Mouse (Mus musculus): ENCODE measurements around the gene Prkra. TPM values are rescaled to one million over a fixed set of nuclear protein-coding genes. Genes with fewer than 3 reads are reported as not detected.
"Not testable (repeated sequence)": the region's sequence is repeated elsewhere in the genome, so short reads cannot be mapped to it uniquely, and the experiment has no call there.

Prkra gene
- polyA plus RNA-seq, 1 experiment = 17.0 TPM

DNA sequence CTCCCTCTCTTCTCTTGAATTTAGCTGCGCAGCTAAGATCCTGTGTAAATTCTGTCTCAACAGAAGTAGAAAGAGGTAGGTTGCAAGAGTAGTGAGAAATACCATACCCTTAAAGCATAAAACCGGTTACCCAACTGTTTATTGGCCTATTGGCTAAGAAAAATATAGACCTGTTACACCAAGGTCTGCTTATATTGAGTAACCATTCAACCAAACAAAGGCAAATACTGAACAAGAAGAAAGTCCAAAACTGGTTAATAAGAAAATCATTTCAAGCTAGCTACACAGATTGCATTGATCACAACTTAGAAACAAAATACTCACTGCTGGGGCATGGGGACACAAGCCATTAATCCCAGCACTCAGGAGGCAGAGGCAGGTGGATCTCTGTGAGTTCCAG, 8.2 kb downstream of the Prkra start:
- H3K36me3 ChIP-seq (ENCODE audit: control insufficient read depth, insufficient read depth, low read length) = peaks cover 1% of the 10 kb centered on the region
- H3K4me3 ChIP-seq (ENCODE audit: insufficient read depth, low read depth, low read length) = no peak overlapping the region
- WGBS = 92% methylated on average over 2 of the region's 2 CpGs
- no peak for DNase-seq
- H3K4me1 ChIP-seq (ENCODE audit: control insufficient read depth, insufficient read depth, low read length) = no peaks in the 10 kb centered on the region
- no peak overlapping the region for H3K27ac ChIP-seq (ENCODE audit: insufficient read depth, low read depth, low read length)
- TF ChIP-seq POLR2A (IDR thresholded peaks at IDR 0.05; ENCODE audit: low read depth, low read length) (no peak), CTCF (conservative IDR thresholded peaks at IDR 0.05; ENCODE audit: insufficient read depth, insufficient read length, low read depth, low read length) (no peak)
- H3K27me3 ChIP-seq (replicated peaks; ENCODE audit: control insufficient read depth, insufficient read depth, low read length) = no peaks in the 10 kb centered on the region

DNA sequence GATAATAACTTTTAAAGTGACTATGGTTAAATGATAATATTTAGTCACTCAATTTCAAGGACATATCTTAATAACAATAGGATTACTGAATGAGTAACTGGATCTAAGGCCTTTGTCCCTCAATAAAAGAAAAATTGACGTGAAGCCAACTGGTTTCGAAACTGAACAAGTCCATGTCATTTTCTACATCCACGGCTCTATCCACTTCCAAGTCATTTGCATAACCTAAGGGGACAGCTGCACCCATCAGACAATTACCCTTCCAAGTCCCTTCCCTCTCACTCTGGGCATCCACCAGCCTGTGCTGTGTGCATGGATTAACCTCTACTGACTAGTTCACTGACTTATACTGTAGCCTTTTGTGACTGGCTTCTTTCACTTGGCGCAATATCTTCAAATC, 16.2 kb downstream of the Prkra start:
- Histone ChIP-seq H3K36me3 (ENCODE audit: control insufficient read depth, insufficient read depth, low read length) (peaks cover 2% of the 10 kb centered on the region), H3K4me3 (ENCODE audit: insufficient read depth, low read depth, low read length) (no peak overlapping the region), H3K27me3 (replicated peaks; ENCODE audit: control insufficient read depth, insufficient read depth, low read length) (no peaks in the 10 kb centered on the region), H3K27ac (ENCODE audit: insufficient read depth, low read depth, low read length) (no peak overlapping the region), H3K4me1 (ENCODE audit: control insufficient read depth, insufficient read depth, low read length) (no peaks in the 10 kb centered on the region)
- WGBS = 85% methylated on average over 4 of the region's 4 CpGs
- DNase-seq = peak; percentile 14
- TF ChIP-seq CTCF (conservative IDR thresholded peaks at IDR 0.05; ENCODE audit: insufficient read depth, insufficient read length, low read depth, low read length) = no peak
- TF ChIP-seq POLR2A (IDR thresholded peaks at IDR 0.05; ENCODE audit: low read depth, low read length) = no peak

DNA sequence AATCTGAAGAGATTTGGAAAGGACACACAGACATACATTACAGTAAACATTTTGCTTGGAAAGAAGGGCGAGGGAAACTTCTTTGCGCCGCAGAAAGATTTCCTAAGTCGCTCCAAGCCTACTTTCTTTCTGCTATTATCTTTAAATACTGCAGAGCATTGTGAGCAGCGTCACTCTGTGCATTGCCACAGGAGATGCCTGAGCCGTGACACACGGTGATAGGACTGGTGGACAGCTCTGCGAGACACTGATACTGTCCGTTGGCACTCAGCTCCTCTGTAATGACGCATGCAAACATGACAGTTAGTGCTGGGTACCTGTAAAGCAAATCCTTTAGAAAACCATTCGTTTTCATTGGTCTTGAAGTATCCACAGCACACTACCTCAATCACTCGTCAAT, 17.5 kb downstream of the Prkra start:
- DNase-seq = no peak
- H3K27me3 ChIP-seq (replicated peaks; ENCODE audit: control insufficient read depth, insufficient read depth, low read length) = no peaks in the 10 kb centered on the region
- peaks cover 2% of the 10 kb centered on the region; the same call in 1 of the 2 replicates for H3K36me3 ChIP-seq (ENCODE audit: control insufficient read depth, insufficient read depth, low read length)
- no peaks in the 10 kb centered on the region for H3K4me1 ChIP-seq (ENCODE audit: control insufficient read depth, insufficient read depth, low read length)
- no peak overlapping the region for H3K4me3 ChIP-seq (ENCODE audit: insufficient read depth, low read depth, low read length)
- TF ChIP-seq POLR2A (IDR thresholded peaks at IDR 0.05; ENCODE audit: low read depth, low read length) (no peak), CTCF (conservative IDR thresholded peaks at IDR 0.05; ENCODE audit: insufficient read depth, insufficient read length, low read depth, low read length) (no peak)
- WGBS = 96% methylated on average over 12 of the region's 12 CpGs
- no peak overlapping the region for H3K27ac ChIP-seq (ENCODE audit: insufficient read depth, low read depth, low read length)

- H3K4me3 ChIP-seq (ENCODE audit: insufficient read depth, low read depth, low read length); H3K27ac ChIP-seq (ENCODE audit: insufficient read depth, low read depth, low read length); H3K27me3 ChIP-seq (replicated peaks; ENCODE audit: control insufficient read depth, insufficient read depth, low read length); H3K36me3 ChIP-seq (ENCODE audit: control insufficient read depth, insufficient read depth, low read length); DNase-seq; H3K4me1 ChIP-seq (ENCODE audit: control insufficient read depth, insufficient read depth, low read length): not testable (repeated sequence)
- 95% methylated on average over 2 of the region's 2 CpGs for WGBS
These were observed 25.5 kb downstream of the Prkra start for GRCm38 (mm10) chr2:76622316-76622715.

- Histone ChIP-seq H3K36me3 (ENCODE audit: control insufficient read depth, insufficient read depth, low read length) (0 out of 2 replicates have a peak, but pooled peaks cover 2% of the 10 kb centered on the region), H3K4me3 (ENCODE audit: insufficient read depth, low read depth, low read length) (no peak overlapping the region), H3K27me3 (replicated peaks; ENCODE audit: control insufficient read depth, insufficient read depth, low read length) (no peaks in the 10 kb centered on the region), H3K4me1 (ENCODE audit: control insufficient read depth, insufficient read depth, low read length) (no peaks in the 10 kb centered on the region), H3K27ac (ENCODE audit: insufficient read depth, low read depth, low read length) (no peak overlapping the region)
- no peak for TF ChIP-seq CTCF (conservative IDR thresholded peaks at IDR 0.05; ENCODE audit: insufficient read depth, insufficient read length, low read depth, low read length)
- no peak for TF ChIP-seq POLR2A (IDR thresholded peaks at IDR 0.05; ENCODE audit: low read depth, low read length)
- DNase-seq = peak; percentile 9
- 24% methylated on average over 1 of the region's 1 CpGs for WGBS
These were observed 26.1 kb downstream of the Prkra start for GRCm38 (mm10) chr2:76621724-76622123.

GRCm38 (mm10) chr2:76620188-76620587, 27.6 kb downstream of the Prkra start:
- no peak overlapping the region for H3K4me3 ChIP-seq (ENCODE audit: insufficient read depth, low read depth, low read length)
- 62% methylated on average over 5 of the region's 5 CpGs for WGBS
- TF ChIP-seq POLR2A (IDR thresholded peaks at IDR 0.05; ENCODE audit: low read depth, low read length) (no peak), CTCF (conservative IDR thresholded peaks at IDR 0.05; ENCODE audit: insufficient read depth, insufficient read length, low read depth, low read length) (no peak)
- no peaks in the 10 kb centered on the region for H3K4me1 ChIP-seq (ENCODE audit: control insufficient read depth, insufficient read depth, low read length)
- no peak overlapping the region for H3K27ac ChIP-seq (ENCODE audit: insufficient read depth, low read depth, low read length)
- H3K27me3 ChIP-seq (replicated peaks; ENCODE audit: control insufficient read depth, insufficient read depth, low read length) = no peaks in the 10 kb centered on the region
- H3K36me3 ChIP-seq (ENCODE audit: control insufficient read depth, insufficient read depth, low read length) = 0 out of 2 replicates have a peak, but pooled peaks cover 1% of the 10 kb centered on the region
- no peak for DNase-seq

GRCm38 (mm10) chr2:76618078-76618477, 29.7 kb downstream of the Prkra start:
- WGBS = 16% methylated on average over 1 of the region's 1 CpGs
- no peak overlapping the region for H3K27ac ChIP-seq (ENCODE audit: insufficient read depth, low read depth, low read length)
- H3K36me3 ChIP-seq (ENCODE audit: control insufficient read depth, insufficient read depth, low read length) = no peaks in the 10 kb centered on the region
- no peaks in the 10 kb centered on the region for H3K27me3 ChIP-seq (replicated peaks; ENCODE audit: control insufficient read depth, insufficient read depth, low read length)
- peak; percentile 42 for DNase-seq
- no peaks in the 10 kb centered on the region for H3K4me1 ChIP-seq (ENCODE audit: control insufficient read depth, insufficient read depth, low read length)
- TF ChIP-seq CTCF (conservative IDR thresholded peaks at IDR 0.05; ENCODE audit: insufficient read depth, insufficient read length, low read depth, low read length) = no peak
- H3K4me3 ChIP-seq (ENCODE audit: insufficient read depth, low read depth, low read length) = no peak overlapping the region

- H3K36me3 ChIP-seq (ENCODE audit: control insufficient read depth, insufficient read depth, low read length) = no peaks in the 10 kb centered on the region
These were observed 35.8 kb downstream of the Prkra start for GRCm38 (mm10) chr2:76611996-76612395.

More at GRCm38 (mm10) chr2:76611996-76612395, 35.8 kb downstream of the Prkra start:
- H3K27ac ChIP-seq (ENCODE audit: insufficient read depth, low read depth, low read length) = no peak overlapping the region
- H3K4me1 ChIP-seq (ENCODE audit: control insufficient read depth, insufficient read depth, low read length) = no peaks in the 10 kb centered on the region
- H3K4me3 ChIP-seq (ENCODE audit: insufficient read depth, low read depth, low read length) = no peak overlapping the region
- no peaks in the 10 kb centered on the region for H3K27me3 ChIP-seq (replicated peaks; ENCODE audit: control insufficient read depth, insufficient read depth, low read length)
- DNase-seq = no peak
- 94% methylated on average over 3 of the region's 3 CpGs for WGBS
- TF ChIP-seq CTCF (conservative IDR thresholded peaks at IDR 0.05; ENCODE audit: insufficient read depth, insufficient read length, low read depth, low read length) = no peak
- no peak for TF ChIP-seq POLR2A (IDR thresholded peaks at IDR 0.05; ENCODE audit: low read depth, low read length)
